Mouse (Mus musculus) adrenal gland, postnatal 10 days (tissue): ENCODE measurements at regions not wholly inside any gene's neighbourhood (a gene's known extent, or its start where the extent isn't known, plus 50 kb on each side); places are given as distances from the start of the nearest gene placed in this dataset.

ENCODE experiments used
- DNase-seq: peaks from one replicate; pipeline ENCODE4 v3.0.0; 2021; ENCODE audit warnings: mixed read lengths

DNA sequence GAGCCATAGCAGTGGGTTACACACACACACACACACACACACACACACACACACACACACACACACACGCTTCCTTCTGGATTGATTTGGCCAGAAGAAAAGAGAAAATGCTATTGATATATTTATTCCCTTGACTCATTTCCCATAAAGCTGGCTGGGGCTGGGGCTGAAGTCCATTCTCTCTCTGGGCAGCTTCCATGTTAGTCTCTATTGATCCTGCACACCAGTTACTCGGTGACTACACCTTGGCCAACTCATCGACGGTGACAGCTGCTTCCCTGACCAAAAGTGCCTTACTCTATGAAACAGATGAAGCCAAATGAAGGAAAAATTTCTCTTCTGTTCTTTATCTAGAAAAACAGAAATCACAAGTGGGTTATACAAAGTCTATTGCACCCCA, 82.1 kb downstream of the Snx18 start:
- peak; percentile 12 for DNase-seq

DNA sequence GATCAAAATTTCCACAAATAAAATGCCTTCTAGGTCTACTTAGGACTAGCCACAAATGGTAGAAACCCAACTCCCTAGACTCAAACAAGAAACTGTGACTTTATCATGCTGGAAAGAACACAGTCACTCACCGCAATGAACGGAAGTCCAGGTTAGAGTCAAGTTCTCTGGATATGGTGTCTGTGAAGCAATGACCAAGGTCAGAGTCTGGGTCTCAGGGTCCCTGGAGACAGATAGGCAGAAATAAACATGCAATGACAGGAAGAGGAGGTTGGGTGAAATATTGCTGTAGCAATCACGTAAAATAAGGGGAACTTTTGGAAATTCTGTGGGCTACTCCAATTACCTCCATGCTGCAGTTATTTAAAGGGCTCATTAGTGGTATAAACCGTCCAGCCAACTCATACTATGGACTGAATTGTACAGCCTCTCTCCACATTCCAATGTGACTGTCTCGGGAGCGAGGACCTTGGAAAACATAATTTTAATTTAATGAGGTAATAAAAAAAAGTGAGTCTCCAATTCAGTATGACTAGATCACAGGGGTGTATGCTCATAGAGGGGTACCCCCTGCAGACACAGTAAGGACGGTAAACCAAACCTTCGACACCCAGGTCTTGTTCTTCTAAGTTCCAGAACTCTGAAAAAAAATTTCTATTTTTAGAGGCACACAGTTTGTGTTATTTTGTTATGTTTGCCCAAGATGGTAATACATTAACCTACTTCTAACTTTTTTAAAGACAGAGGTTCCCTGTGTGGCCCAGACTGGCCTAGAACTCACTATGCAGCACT, 83.5 kb downstream of the Snx18 start:
- DNase-seq = peak; percentile 18

DNA sequence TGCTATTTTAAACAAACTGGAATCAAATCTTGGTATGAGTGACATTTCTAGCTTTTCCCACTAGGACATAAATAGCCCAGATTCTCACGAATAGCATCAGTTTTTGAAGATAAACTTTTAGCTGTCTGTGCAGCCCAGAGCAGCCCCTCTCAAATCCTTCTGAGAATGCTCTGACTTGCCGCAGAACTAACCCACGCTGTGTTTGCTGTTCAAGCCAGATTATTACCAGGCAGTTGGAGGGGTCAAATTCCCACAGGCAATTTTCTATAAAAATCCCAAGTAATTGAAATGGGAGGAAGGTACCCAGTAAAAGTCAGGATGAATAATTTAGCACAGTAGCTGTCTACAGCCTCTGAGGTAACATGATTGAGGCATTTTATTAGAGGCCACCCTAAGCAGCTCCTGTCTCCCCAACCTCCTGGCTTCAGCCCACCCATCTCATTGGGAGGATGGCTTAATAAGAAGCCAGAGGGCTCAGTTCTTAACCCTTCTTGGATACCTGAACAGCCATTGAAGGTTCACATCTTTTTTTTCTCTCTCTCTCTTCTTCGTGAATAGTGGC, 84.4 kb downstream of the Snx18 start:
- no peak for DNase-seq

DNA sequence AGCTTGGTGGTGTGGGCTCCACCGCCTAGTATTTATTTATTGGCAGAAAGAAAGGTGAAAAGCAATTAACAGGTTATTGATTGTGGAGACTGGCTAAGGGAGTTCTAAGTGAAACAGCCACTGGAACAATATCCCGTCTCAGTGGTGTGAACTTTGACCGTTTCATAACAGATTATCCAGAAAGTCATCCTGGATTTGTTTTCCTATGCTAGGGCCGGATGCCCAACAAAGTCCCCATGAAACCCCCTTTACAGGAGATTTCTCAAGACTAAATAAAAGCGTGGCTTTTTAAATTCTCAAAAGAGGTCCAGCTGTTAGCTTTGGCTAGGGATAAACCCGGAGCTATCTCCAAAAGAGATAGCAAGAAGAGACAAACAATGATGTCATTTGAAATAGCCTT, 91.4 kb downstream of the Snx18 start:
- no peak for DNase-seq

DNA sequence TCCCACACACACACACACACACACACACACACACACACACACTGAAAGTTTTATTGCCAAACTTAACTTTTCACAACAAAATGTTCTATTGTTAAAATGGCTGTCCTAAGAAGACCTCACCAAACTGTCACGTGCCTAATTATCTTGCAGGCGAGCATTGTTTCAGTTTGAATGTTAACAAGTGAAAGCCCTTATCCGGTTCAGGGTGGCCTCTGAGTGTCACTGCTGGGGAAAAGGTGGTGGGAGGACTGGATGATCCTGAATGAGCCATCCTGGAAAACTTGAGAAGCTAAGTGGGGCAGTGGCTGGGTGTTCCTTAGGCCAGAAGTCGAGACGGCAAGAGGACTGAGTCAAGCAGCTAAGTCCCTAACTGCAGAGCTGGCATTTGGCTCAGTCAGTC, 94.9 kb downstream of the Snx18 start:
- DNase-seq = no peak

DNA sequence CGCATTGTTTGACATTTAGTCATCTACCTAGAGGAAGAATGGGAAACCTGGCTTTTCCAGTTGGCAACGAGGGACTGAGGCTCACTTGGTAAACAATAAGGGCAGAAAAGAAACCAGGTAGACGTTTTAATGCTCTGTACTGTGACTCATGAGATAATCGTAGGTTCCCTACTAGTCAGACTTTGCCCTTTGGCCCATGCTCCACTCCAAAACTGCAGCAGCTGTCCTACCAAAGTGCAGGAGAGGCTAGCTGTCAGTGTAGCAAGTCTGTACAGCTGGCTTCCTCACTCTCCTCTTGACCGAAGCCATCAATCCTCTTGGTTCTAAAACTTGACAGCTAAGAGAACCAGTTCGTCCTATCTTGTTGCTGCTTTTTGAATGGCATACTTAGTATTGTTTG, 100.2 kb downstream of the Snx18 start:
- DNase-seq = no peak

DNA sequence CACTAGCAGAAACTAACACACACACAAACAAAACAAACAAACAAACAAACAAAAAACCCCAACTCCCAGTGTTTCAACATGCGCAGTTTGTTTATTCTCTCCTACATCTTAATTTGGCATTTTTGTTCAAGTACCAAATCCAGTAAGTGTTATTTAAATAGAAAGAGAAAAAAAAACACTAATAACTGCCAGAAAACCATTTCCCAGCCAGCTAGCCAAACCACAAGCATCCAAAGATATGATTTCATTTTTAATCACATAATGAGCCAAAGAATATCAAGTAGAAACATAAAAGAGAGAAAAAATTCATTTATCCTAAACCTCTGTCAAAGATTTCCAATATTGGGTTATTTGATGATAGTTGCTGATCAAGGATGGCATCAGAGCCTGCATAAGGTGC, 102.3 kb downstream of the Snx18 start:
- DNase-seq = no peak

DNA sequence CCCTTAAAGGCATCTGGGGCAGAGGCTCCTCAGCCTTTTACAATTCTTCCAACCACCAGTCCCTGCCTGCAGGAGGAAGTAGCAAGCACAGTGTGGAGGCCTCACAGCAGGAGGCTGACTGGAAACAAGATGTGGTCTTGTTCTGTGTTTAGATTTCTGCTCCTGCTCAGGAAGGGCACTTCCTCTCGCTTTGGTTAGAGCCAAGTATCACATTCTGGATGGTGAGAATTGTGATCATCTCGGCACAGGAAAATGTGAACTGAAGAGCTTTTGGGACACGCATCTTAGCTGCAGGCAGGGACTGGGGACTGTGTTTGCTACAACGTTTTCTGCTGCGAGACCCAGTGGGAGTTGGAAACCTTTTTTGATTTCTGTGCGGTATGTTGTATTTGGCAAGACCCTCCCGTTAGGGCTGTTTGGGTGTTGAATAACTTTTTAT, 103.2 kb downstream of the Snx18 start:
- DNase-seq = no peak

DNA sequence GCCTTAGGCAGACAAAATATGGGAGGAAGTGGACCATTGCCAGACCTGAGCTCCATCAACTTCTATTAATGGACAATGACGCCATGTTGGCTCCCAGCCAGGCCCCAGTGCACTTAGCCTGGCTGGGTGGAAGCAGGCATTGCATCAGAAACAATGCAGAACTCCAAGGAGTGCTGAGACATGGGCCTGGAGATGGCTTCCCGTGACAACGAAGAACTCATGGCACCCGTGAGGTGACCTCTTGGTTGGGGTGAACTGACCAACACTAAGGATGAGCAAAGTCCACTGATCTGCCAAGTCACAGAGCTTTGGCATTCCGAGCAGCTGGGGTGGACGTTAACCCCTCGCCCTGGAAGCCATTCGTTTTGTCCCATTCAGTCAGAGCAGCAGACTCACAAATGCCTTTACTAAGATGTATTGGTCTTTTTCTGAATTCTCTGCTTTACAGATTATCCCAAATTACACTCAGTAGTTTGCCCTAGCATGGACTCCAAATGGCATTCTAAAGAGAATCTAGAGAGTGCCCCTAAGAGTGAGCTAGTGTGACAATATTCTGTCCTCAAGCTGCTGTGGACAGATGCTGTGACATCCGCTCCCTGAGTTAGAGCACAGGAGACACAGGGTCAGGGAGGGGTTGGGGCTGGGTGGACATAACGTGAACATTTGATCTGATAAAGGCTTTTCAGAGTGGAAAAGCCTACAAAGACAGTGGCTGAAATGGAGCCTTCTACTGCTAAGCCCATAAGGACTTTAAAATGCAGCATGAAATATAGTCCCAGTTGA, 108.8 kb downstream of the Snx18 start:
- peak; percentile 88 for DNase-seq

DNA sequence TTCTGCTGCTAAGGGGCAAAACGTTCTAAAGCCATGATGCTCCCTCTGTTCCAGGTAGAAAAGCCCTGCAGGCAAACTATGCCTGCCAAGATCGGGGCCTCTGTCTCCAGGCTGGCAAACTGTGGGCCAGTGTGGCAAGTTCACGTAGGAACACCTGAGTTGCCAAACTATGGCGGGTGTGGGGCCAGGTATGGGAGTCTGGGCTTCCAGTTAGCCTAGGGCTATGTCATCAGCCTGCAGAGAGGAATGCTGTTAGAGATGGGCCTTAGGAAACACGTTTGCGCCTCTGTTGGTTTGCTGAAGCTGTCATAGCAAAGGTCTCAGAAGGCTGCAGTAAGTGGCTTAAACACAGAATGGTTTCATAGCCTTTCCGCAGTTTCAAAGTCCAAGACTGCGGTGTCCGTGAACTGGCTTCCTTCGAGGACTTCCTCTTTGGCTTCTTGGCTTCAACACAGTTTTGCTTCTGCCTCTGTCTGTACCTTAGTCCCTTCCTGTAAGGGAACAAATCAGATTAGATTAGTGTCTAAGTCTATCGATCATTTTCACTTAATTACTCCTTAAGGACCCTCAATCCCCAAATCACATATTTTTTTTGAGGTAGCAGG, 110.1 kb downstream of the Snx18 start:
- no peak for DNase-seq

DNA sequence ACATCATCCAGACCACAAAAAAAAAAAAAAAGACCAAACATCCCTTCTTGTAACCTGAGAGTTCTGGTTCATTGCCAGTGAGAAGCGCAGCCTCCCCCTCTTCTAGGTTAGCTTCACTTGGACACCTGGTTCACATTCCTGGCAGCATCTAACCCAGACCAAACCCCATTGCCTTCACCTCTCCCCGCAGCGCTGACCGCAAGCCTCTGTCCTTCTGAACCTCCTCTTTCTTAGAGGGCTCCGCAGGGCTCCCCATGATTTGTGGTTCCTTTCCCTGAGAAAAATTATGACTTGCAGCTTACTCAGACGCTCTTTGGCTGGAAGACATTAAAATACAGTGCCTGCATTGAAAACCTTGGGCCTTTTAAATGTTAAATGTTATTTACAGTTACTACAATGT, 115.8 kb downstream of the Snx18 start:
- no peak for DNase-seq

DNA sequence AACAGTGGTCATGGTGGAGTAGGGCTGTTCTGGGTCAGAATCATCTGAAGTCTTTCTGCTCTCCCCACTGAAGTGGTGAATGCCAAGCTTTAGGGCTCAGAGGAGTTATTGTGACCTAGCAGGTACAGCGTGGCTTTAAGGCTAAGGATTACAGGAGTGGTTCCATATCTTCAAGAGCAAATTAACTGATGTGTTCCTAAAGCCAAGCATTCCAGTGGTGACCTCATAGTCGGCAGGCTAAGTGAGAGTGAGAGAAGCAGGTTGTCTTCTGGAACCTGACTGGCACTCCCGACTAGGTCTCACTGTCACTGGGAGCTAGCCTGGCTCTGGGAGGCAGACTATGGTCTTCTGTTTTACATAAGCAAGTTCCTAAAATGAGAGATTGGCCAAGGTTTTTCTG, 116.3 kb downstream of the Snx18 start:
- DNase-seq = no peak

DNA sequence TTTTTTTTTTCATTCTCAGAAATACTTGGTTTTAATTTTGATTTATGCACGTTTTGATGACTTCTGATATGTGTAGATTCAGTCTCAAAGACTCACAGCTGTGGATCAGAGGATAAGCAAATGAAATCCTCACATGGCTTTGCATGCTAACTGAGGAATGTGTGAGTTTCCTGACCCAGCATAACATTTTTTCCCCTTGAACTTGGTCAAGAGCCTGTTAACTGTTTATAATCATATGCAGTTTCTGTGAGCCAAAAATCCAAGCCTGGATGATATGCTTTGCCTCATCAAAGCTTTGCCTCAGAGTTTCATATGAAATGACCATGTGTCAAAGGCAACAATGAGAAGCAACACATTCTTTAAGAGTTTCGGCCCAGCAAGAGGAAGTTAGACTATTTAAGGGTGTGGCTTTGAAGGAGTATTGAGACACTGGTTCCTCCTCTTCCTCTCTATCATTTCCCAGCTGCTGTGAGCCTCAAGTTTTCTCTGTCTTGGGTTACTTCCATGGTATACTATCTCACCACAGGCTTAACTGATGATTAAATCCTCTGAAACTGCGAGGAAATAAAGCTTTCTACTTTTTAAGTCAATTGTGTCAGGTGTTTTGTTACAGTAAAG, 117.9 kb downstream of the Snx18 start:
- no peak for DNase-seq

DNA sequence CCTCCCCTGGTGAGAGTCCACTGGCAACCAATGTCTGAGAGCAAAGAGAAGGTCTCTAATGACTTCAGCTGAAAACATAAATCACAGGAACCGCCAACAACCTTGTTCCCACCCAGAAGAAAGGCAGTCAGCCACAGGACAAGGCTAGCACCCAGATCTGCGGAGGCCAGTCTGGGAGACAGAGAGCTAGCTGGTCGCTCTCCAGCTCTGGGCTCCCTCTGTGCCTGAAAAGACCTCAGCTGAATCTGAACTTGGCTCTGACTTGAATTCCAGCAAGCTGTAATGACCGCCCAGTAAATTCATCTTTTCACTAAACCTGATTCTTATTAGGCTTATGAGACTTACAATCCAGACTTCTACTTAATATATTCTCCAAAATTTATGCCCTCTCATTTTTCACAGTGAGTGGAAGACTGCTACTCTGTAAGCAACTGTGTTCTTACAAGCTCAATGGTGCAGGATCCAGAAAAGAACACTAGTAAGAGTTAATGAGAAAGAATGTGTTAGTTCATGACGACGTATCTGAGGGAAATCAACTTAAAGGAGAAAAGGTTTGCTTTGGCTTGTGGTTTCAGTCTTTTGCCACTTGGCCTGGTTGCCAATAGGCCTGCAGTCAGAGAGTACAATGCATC, 119.2 kb downstream of the Snx18 start:
- peak; percentile 27 for DNase-seq

DNA sequence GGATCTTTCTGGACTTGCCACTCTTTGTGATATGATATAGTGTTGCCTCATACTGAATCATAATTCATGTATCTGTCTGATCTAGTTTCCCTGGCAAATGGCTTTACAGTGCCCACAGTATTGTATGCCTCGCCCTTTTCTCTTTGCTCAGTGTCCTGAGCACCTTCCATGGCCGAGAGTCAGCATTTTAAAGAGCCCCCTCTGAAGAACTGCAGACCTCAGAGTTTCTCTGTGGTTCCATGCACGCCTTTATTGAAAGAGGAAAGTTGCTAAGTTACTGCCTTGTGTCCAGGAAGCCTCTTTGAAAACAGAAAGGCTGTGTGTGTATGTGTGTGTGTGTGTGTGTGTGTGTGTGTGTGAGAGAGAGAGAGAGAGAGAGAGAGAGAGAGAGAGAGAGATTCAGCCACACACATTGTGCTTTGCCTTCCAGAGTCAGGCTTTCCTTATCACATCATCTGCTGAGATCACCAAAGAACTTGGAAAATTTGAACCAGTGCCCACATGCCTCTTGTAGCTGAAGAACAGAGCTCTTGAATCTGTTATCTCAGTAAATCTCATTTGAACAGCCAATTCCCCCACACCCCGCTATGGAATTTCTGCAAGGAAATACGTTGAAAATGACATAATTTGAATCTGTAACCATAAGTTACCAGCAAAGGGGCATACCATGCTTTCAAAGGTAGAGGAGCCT, 122.6 kb downstream of the Snx18 start:
- DNase-seq = peak; percentile 15

DNA sequence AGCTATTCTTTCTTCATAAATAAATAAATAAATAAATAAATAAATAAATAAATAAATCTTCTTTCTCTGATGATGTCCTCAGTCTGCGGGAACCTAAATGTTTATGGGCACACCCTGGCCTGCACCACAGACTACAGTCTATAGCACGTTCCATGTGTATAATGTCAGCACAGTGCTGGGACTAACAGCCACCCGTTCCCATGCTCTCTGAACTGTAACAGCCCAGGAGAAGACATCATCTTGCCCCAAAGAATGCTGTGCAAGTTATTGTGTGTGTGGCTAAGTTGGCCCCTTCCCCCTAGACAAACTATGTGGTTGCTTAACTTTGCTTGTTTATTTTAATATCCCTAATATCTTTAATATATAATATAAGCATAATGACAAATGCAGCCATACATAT, 123.2 kb downstream of the Snx18 start:
- DNase-seq = no peak

DNA sequence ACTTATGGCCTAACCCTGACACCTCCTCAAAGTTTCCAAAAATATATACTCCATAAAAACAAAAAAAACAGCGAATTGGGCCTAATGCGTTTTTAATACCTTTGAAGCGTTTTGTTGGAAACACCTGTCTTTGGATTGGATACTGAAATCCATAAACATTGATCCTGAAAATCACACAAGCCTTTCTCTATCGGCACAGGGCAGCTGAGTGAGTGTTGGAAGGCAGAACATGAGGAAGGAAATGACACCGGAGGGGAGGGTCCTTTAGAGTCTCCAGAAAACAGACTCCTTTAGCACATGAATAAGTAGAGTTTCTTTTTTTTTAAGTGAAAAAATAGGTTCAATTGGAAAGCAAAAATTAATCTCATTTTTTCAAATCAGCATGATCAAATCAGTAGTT, 123.7 kb downstream of the Snx18 start:
- DNase-seq = no peak

DNA sequence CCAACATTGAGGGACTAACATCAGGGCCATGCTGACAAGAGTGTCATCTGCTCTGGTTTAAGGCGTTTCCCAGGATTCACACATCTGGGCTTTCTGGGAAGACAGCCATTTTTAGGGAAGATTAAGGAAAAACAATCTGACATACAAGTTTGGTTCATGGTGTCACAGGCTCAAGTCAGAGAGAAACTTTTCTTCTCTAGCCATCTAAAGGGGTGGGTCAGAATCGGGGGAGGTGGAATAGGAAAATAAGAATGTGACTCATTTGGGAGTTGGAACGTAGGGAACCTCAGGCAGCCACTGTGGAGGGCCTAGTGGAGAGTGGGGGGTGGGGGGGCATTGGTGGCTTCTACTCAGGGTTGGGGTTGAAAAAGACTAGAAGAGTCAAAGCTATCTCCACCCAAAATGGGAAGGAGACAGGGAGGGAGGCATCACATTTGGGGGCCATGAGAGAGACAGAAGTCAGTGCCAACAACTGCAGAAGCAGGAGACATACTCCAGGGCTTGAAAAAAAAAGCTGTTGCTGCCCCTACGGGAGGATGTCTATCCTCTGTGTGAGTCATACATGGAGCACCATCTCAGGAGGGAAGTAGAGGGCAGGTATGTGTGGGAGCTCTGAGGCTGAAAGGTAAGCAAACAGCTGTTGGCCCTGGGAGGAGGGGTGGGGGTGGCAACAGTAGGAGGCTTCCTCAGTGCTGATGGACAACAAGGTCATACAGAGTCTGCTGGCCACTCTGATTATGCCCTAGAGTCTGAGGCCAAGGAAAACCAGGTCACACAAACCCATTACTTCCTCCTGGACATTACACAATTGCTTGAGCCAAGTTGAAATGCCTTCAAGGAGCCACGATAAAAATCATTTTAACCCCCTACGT, 128.2 kb downstream of the Snx18 start:
- DNase-seq = peak; percentile 20

DNA sequence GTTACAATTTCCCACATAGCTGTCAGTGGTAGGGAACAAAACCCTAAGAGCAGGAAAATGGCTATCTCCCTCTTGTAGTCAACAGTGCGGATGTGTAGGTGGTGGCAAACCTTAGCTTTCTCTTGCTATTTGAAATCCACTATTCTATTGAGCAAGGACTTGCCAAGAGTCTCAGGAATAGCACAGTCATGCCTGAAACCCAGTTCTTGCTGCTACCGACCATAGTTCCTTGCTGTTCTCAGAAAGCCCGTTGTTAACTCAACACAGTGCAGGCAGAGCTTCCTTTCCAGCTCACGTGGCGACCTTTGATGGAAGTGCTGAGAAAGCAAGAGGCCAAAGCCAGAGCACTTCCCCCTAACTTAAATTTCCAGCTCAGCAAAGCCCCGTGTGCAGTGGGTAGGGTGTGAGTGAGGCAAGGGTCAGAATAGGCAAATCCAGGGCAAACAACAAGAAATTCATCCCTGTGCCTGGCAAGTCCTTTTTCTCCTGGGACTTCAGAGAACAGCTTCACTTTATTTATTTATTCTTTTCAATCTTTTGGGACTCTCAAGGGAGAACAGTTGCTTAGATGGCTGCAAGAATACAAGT, 131.9 kb downstream of the Snx18 start:
- peak; percentile 14 for DNase-seq

DNA sequence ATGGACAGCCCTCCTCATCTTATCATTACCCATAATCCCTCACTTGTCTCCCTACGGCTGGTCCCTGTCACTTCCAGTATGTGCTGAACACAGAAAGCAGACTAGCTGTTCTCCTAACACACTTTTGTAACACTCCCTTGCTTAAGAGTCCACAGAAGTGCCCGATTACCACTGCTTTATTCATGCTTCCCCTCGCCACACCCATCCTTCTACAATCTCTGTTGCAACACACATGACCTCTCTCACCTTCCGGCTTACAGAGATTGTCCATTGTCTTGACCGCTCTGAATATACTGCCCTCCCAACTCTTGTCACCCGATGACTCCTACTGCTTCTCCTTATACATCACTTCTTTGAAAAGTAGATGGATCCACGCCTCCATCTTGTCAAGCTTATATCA, 132.9 kb downstream of the Snx18 start:
- DNase-seq = no peak
